Mouse (Mus musculus): ENCODE measurements around the gene Gm20431. TPM values are rescaled to one million over a fixed set of nuclear protein-coding genes. Genes with fewer than 3 reads are reported as not detected.
A peak's percentile ranks its signal among the peaks of the same experiment; 100 is the strongest.

Gm20431 gene
- total RNA-seq, 2 experiments from 2014 or later: 18.2 to 23.0 TPM

- DNase-seq (ENCODE audit: low spot score in 2 of 2): no peak
These were observed 86.5 kb downstream of the Gm20431 start for GRCm38 (mm10) chr2:167574814-167575213.

- DNase-seq (ENCODE audit: low spot score in 2 of 2): no peak
These were observed 89.7 kb downstream of the Gm20431 start for GRCm38 (mm10) chr2:167571442-167572220.

- DNase-seq (ENCODE audit: low spot score in 2 of 2): no peak
These were observed 90.5 kb downstream of the Gm20431 start for GRCm38 (mm10) chr2:167570815-167571214.

- DNase-seq (ENCODE audit: low spot score in 2 of 2): peak in 1 of 2 experiments; percentile 64
These were observed 91.2 kb downstream of the Gm20431 start for GRCm38 (mm10) chr2:167569934-167570651.

- DNase-seq (ENCODE audit: low spot score in 2 of 2): no peak
These were observed 93.2 kb downstream of the Gm20431 start for GRCm38 (mm10) chr2:167568112-167568511.

GRCm38 (mm10) chr2:167565682-167566081, 95.6 kb downstream of the Gm20431 start:
- no peak for DNase-seq (ENCODE audit: low spot score in 2 of 2)

- no peak for DNase-seq (ENCODE audit: low spot score in 2 of 2)
These were observed 96.0 kb downstream of the Gm20431 start for GRCm38 (mm10) chr2:167565312-167565656.

- DNase-seq (ENCODE audit: low spot score in 2 of 2): no peak
These were observed 96.6 kb downstream of the Gm20431 start for GRCm38 (mm10) chr2:167564551-167565311.

GRCm38 (mm10) chr2:167563703-167564102, 97.6 kb downstream of the Gm20431 start:
- DNase-seq (ENCODE audit: low spot score in 2 of 2): no peak

GRCm38 (mm10) chr2:167563035-167563434, 98.3 kb downstream of the Gm20431 start:
- DNase-seq (ENCODE audit: low spot score in 2 of 2): no peak

GRCm38 (mm10) chr2:167562101-167562500, 99.2 kb downstream of the Gm20431 start:
- no peak for DNase-seq (ENCODE audit: low spot score in 2 of 2)

- DNase-seq (ENCODE audit: low spot score in 2 of 2): no peak
These were observed 101.9 kb downstream of the Gm20431 start for GRCm38 (mm10) chr2:167559413-167559812.

Small RNA genes within 50 kb of the gene (microRNA-seq; reads per million reads assigned to microRNA genes)
- gene Gm22355: not detected

Other genes starting within 250 kb of the Gm20431 start
- 10 to 100 TPM; 60.0 to 63.9 TPM for gene Slc9a8, start 239.8 kb downstream of the Gm20431 start, total RNA-seq (2021)
- 10 to 100 TPM; 65.0 to 66.6 TPM for gene Rnf114, start 168.9 kb downstream of the Gm20431 start, total RNA-seq (2021)
- gene Spata2, start 168.6 kb downstream of the Gm20431 start, total RNA-seq (2021): 10 to 100 TPM; 33.9 TPM
- 10 to 100 TPM; 13.2 to 14.8 TPM for gene Snai1, start 123.3 kb downstream of the Gm20431 start, total RNA-seq (2021)
- 100 to 1,000 TPM; 194 to 200 TPM for gene Ube2v1, start 29.4 kb downstream of the Gm20431 start, total RNA-seq (2021)
- gene Cebpb, start 27.4 kb upstream of the Gm20431 start, total RNA-seq (2021): 100 to 1,000 TPM; 229 to 255 TPM
- gene Tmem189, start 28.3 kb upstream of the Gm20431 start, total RNA-seq (2021): 10 to 100 TPM; 32.9 to 35.4 TPM

Data from adrenal gland, postnatal 4 days (tissue).